Mouse (Mus musculus): Measurements from ENCODE around the gene Entpd2.
A peak's percentile ranks its signal among the peaks of the same experiment; 100 is the strongest.

GRCm38 (mm10) chr2:25365091-25365761, 30.4 kb upstream of the Entpd2 start, which contains the start of gene Uap1l1:
- TF ChIP-seq POLR2A (IDR thresholded peaks at IDR 0.05; ENCODE audit: extremely low read depth, insufficient read depth, low read length) = peak; percentile 68; the same call in 1 of the 2 replicates
- no peak for TF ChIP-seq CTCF (IDR thresholded peaks at IDR 0.05; ENCODE audit: extremely low read depth, insufficient read depth, low read length)
